Mouse (Mus musculus): ENCODE results near the gene Srebf2. TPM values are rescaled to one million over a fixed set of nuclear protein-coding genes. Genes with fewer than 3 reads are reported as not detected.

The Srebf2 gene
- polyA plus RNA-seq, 1 experiment from 2014 or later, result 92.0 TPM

DNA sequence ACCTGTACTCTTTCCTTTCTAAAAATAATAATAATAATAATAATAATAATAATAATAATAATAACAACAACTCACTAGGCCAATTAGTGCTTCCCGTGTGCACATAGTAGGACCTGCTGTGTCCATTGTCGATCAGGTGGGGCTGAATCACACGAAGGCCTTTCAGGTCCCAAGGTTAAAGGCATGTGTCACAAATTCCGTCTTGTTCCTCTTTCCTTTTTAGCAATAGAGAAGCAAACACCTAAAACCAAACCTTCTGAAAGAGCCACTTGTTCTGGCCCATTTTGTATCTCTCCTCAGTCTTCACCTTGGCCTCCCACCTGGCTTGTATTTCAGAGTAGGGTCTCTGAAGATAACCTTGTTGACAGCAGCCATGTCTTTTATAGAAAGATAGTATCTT, 4.2 kb downstream of the Srebf2 start:
- no peak for ATAC-seq (replicated peaks; ENCODE audit: extremely low read depth, insufficient read depth, low FRiP score)
- no peak overlapping the region for H3K4me3 ChIP-seq (ENCODE audit: low read length)
- no peaks in the 10 kb centered on the region for H3K36me3 ChIP-seq (ENCODE audit: control insufficient read depth, insufficient read depth)
- H3K9me3 ChIP-seq (replicated peaks; ENCODE audit: control insufficient read depth, low read length), result no peaks in the 10 kb centered on the region
- H3K27ac ChIP-seq (ENCODE audit: low read length), result no peak overlapping the region
- H3K4me2 ChIP-seq (ENCODE audit: low read depth, low read length), result no peak overlapping the region
- H3K4me1 ChIP-seq (ENCODE audit: control insufficient read depth, insufficient read depth, low read length), result peaks cover 15% of the 10 kb centered on the region
- no peak overlapping the region for H3K9ac ChIP-seq (ENCODE audit: low read length)
- no peaks in the 10 kb centered on the region for H3K27me3 ChIP-seq (ENCODE audit: control insufficient read depth, insufficient read depth, low read length)
- 90% methylated on average over 4 of the region's 4 CpGs for WGBS

- Histone ChIP-seq H3K4me2 (ENCODE audit: low read depth, low read length) (no peak overlapping the region), H3K4me3 (ENCODE audit: low read length) (no peak overlapping the region), H3K27ac (ENCODE audit: low read length) (no peak overlapping the region), H3K36me3 (ENCODE audit: control insufficient read depth, insufficient read depth) (no peaks in the 10 kb centered on the region), H3K9me3 (replicated peaks; ENCODE audit: control insufficient read depth, low read length) (no peaks in the 10 kb centered on the region), H3K9ac (ENCODE audit: low read length) (no peak overlapping the region), H3K4me1 (ENCODE audit: control insufficient read depth, insufficient read depth, low read length) (peaks cover 11% of the 10 kb centered on the region), H3K27me3 (ENCODE audit: control insufficient read depth, insufficient read depth, low read length) (no peaks in the 10 kb centered on the region)
- 84% methylated on average over 12 of the region's 12 CpGs for WGBS
- no peak for ATAC-seq (replicated peaks; ENCODE audit: extremely low read depth, insufficient read depth, low FRiP score)
Observed at GRCm38 (mm10) chr15:82152022-82152421, 5.0 kb downstream of the Srebf2 start.

- Histone ChIP-seq H3K9ac (ENCODE audit: low read length) (no peak overlapping the region), H3K36me3 (ENCODE audit: control insufficient read depth, insufficient read depth) (no peaks in the 10 kb centered on the region), H3K27me3 (ENCODE audit: control insufficient read depth, insufficient read depth, low read length) (no peaks in the 10 kb centered on the region), H3K4me1 (ENCODE audit: control insufficient read depth, insufficient read depth, low read length) (peaks cover 11% of the 10 kb centered on the region), H3K4me2 (ENCODE audit: low read depth, low read length) (no peak overlapping the region), H3K27ac (ENCODE audit: low read length) (no peak overlapping the region), H3K9me3 (replicated peaks; ENCODE audit: control insufficient read depth, low read length) (no peaks in the 10 kb centered on the region), H3K4me3 (ENCODE audit: low read length) (no peak overlapping the region)
- 82% methylated on average over 7 of the region's 7 CpGs for WGBS
- ATAC-seq (replicated peaks; ENCODE audit: extremely low read depth, insufficient read depth, low FRiP score), result no peak
Observed at GRCm38 (mm10) chr15:82152435-82152834, 5.5 kb downstream of the Srebf2 start.

DNA sequence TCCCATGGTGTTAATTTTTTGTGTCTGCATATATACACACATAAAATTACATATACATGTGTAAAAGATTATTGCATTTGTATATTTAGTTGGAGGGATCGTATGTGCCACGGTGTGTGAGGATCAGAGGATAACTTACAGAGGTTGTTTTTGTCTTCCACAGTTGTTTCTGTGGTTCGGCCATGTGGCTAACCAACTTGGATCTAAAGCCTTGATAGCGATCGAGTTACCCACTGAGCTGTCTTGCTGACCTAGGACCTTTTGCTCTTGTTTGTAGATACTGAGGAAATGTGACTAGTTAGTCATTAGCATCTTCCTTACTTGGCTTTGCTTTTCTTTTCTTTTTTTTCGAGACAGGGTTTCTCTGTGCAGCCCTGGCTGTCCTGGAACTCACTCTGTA, 9.3 kb downstream of the Srebf2 start:
- no peak overlapping the region for H3K4me3 ChIP-seq (ENCODE audit: low read length)
- no peaks in the 10 kb centered on the region for H3K9me3 ChIP-seq (replicated peaks; ENCODE audit: control insufficient read depth, low read length)
- no peaks in the 10 kb centered on the region for H3K27me3 ChIP-seq (ENCODE audit: control insufficient read depth, insufficient read depth, low read length)
- H3K36me3 ChIP-seq (ENCODE audit: control insufficient read depth, insufficient read depth), result no peaks in the 10 kb centered on the region
- no peak overlapping the region for H3K4me2 ChIP-seq (ENCODE audit: low read depth, low read length)
- H3K4me1 ChIP-seq (ENCODE audit: control insufficient read depth, insufficient read depth, low read length), result peaks cover 18% of the 10 kb centered on the region
- H3K9ac ChIP-seq (ENCODE audit: low read length), result no peak overlapping the region
- WGBS, result 84% methylated on average over 6 of the region's 6 CpGs
- no peak overlapping the region for H3K27ac ChIP-seq (ENCODE audit: low read length)
- no peak for ATAC-seq (replicated peaks; ENCODE audit: extremely low read depth, insufficient read depth, low FRiP score)

DNA sequence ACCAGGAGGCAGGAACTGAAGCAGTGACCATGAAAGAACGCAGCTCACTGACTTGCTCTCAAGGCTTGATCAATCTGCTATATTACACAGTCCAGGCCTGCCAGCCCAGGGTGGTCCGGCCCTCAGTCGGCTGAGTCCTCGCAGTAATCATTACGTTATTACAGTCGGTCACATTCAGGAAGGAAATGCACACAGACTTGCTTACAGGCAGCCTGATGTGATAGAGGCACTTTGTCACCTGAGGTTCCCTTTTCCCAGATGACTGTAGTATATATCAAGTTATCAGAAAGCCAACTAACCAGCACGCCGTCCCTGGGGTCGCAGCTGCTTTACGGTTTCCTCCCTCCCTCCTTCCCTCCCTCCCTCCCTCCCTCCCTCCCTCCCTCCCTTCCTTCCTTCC, 9.9 kb downstream of the Srebf2 start:
- Histone ChIP-seq H3K27ac (ENCODE audit: low read length) (no peak overlapping the region), H3K27me3 (ENCODE audit: control insufficient read depth, insufficient read depth, low read length) (no peaks in the 10 kb centered on the region), H3K4me1 (ENCODE audit: control insufficient read depth, insufficient read depth, low read length) (peaks cover 23% of the 10 kb centered on the region), H3K9ac (ENCODE audit: low read length) (no peak overlapping the region), H3K36me3 (ENCODE audit: control insufficient read depth, insufficient read depth) (no peaks in the 10 kb centered on the region), H3K4me3 (ENCODE audit: low read length) (no peak overlapping the region), H3K4me2 (ENCODE audit: low read depth, low read length) (no peak overlapping the region), H3K9me3 (replicated peaks; ENCODE audit: control insufficient read depth, low read length) (no peaks in the 10 kb centered on the region)
- ATAC-seq (replicated peaks; ENCODE audit: extremely low read depth, insufficient read depth, low FRiP score), result no peak
- 61% methylated on average over 10 of the region's 10 CpGs for WGBS

DNA sequence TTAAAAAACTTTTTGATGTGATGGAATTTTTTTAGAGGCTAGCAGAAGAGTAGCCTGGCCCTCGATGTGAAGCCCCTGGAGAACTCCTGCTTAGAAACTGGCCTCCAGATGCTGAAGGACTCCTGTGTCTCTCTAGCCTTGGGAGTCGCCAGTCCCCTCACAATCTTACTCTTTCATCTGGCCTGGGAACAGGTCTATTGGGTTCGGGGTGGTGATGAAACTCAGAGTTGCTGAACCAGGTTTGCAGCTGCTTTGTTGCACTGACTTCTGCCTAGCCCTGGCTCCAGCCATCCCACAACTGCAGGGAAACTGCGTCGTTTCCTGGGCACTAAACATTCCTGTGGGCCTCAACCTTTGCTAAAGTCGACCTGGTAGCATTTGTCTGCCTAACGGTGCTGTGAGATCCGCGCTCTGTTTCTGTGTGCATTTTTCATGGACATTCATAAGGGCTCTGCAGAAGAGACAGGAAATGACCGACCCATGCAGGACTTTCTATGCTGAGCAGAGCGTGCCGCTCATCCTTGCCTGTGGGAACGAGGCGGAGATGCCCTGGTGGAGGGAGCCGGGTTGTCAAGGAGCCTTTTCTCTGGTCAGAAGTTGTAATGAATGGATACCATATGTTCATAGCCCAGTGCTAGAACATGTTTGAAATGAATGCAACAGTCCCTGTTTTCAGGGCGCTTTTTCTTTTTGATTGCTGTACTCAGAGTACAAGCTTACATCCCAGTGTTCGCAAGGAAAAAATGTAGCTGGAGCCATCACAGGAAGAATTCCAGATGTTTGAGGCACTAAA, 11.5 kb downstream of the Srebf2 start:
- no peak for ATAC-seq (replicated peaks; ENCODE audit: extremely low read depth, insufficient read depth, low FRiP score)
- H3K27me3 ChIP-seq (ENCODE audit: control insufficient read depth, insufficient read depth, low read length), result no peaks in the 10 kb centered on the region
- H3K4me3 ChIP-seq (ENCODE audit: low read length), result no peak overlapping the region
- peaks cover 23% of the 10 kb centered on the region for H3K4me1 ChIP-seq (ENCODE audit: control insufficient read depth, insufficient read depth, low read length)
- H3K9me3 ChIP-seq (replicated peaks; ENCODE audit: control insufficient read depth, low read length), result no peaks in the 10 kb centered on the region
- WGBS, result 64% methylated on average over 17 of the region's 17 CpGs
- H3K9ac ChIP-seq (ENCODE audit: low read length), result no peak overlapping the region
- H3K36me3 ChIP-seq (ENCODE audit: control insufficient read depth, insufficient read depth), result no peaks in the 10 kb centered on the region
- H3K27ac ChIP-seq (ENCODE audit: low read length), result no peak overlapping the region
- H3K4me2 ChIP-seq (ENCODE audit: low read depth, low read length), result no peak overlapping the region

DNA sequence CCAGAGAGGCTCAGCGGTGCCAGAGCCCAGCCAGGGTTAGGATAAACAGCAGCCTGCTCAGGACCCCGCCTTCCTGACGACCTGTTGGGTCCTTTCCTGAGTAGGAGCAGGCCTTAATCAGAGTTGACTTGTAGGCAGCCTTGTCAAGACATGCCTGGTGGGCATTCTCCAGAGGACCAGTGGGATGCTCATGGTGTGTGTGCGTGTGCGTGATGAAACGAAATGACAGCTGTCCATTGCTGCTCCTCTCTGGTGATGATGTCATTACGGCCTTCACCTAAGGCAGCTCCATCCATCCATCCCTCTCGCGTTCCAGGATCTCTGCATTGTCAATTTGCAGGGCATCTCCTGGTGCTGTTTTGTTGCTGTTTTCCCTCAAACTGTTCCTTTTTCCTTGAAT, 12.5 kb downstream of the Srebf2 start:
- ATAC-seq (replicated peaks; ENCODE audit: extremely low read depth, insufficient read depth, low FRiP score), result no peak
- no peak overlapping the region for H3K4me3 ChIP-seq (ENCODE audit: low read length)
- H3K27me3 ChIP-seq (ENCODE audit: control insufficient read depth, insufficient read depth, low read length), result no peaks in the 10 kb centered on the region
- no peaks in the 10 kb centered on the region for H3K9me3 ChIP-seq (replicated peaks; ENCODE audit: control insufficient read depth, low read length)
- peaks cover 32% of the 10 kb centered on the region for H3K4me1 ChIP-seq (ENCODE audit: control insufficient read depth, insufficient read depth, low read length)
- no peak overlapping the region for H3K27ac ChIP-seq (ENCODE audit: low read length)
- no peak overlapping the region for H3K4me2 ChIP-seq (ENCODE audit: low read depth, low read length)
- H3K9ac ChIP-seq (ENCODE audit: low read length), result no peak overlapping the region
- 84% methylated on average over 9 of the region's 9 CpGs for WGBS
- no peaks in the 10 kb centered on the region for H3K36me3 ChIP-seq (ENCODE audit: control insufficient read depth, insufficient read depth)

DNA sequence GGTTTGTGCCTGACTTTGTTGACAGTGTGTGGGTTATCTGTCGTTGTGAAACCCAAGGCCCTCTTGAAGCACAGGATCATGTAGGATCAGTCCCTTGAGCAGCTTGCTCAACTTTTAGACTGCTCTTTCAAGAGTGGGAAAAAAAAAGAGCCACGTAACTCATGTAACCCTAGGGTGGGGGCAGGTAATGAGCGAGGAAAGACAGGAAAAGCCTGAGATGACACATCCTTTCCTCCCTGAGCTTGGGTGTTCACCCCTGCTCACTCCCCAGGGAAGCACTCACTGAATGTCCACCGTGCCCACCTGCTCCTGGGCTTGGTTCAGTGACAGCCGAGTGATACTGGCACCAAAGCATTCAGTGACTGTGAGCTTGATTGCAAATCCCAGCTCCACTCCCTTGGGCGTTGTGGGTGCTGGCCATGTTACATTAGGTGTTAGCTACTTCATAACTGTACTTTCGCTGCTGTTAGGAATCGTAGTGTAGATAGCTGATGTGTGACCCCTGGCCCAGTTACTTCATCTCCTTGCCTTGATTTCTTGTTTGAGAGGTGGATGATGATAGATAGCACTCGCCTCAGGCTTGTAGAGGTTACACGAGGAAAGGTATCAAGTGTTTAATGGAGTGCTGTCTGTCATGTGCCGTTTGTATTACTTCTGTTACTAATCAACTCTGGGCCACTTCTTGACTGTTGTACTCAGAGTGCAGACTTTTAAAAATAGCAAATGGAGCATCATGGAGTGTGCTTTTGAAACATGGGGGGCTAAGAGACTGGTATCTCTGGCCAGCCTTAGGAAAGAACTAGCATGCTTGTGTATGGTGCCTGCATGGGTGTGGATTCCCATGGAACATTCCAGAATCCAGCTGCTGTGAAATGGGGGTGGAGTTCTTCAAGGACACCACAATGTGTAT, 14.0 kb downstream of the Srebf2 start:
- 44% methylated on average over 11 of the region's 11 CpGs for WGBS

More for the DNA sequence above, 14.0 kb downstream of the Srebf2 start:
- 0 out of 2 replicates have a peak overlapping the region, but pooled peaks have one; percentile 11 for H3K9ac ChIP-seq (ENCODE audit: low read length)
- H3K9me3 ChIP-seq (replicated peaks; ENCODE audit: control insufficient read depth, low read length), result no peaks in the 10 kb centered on the region
- ATAC-seq (replicated peaks; ENCODE audit: extremely low read depth, insufficient read depth, low FRiP score), result no peak
- no peak overlapping the region for H3K4me2 ChIP-seq (ENCODE audit: low read depth, low read length)
- H3K36me3 ChIP-seq (ENCODE audit: control insufficient read depth, insufficient read depth), result no peaks in the 10 kb centered on the region
- no peaks in the 10 kb centered on the region for H3K27me3 ChIP-seq (ENCODE audit: control insufficient read depth, insufficient read depth, low read length)
- peak overlapping the region; percentile 72 for H3K27ac ChIP-seq (ENCODE audit: low read length)
- H3K4me1 ChIP-seq (ENCODE audit: control insufficient read depth, insufficient read depth, low read length), result peaks cover 41% of the 10 kb centered on the region
- no peak overlapping the region for H3K4me3 ChIP-seq (ENCODE audit: low read length)
